ENCODE assay signal across 8 mouse cellular contexts in genomic region chr6:135296267-135296666, GRCm38 (mm10). TPM values are rescaled to one million over a fixed set of nuclear protein-coding genes. Genes with fewer than 3 reads are reported as not detected.
A peak's percentile ranks its signal among the peaks of the same experiment; 100 is the strongest.
DNase-seq lines count a peak whose midpoint lies in the region; ATAC-seq and TF ChIP-seq lines count a peak whose summit lies in the region.

No protein-coding gene starts in this region.

- no peak for TF ChIP-seq CTCF in lung, adult 2 months (IDR thresholded peaks at IDR 0.05; ENCODE audit: insufficient read depth, low read length)

- H3K36me3 ChIP-seq in splenic B cell, adult 2 months (ENCODE audit: control insufficient read depth, insufficient read depth, low read length, poor library complexity, severe bottlenecking): no peaks in the 10 kb centered on the region
- no peaks in the 10 kb centered on the region for H3K36me3 ChIP-seq in forebrain, embryonic 11.5 days (ENCODE audit: control insufficient read depth, insufficient read depth, low read length)

- H3K4me2 ChIP-seq in forebrain, embryonic 11.5 days (ENCODE audit: low read depth, low read length, severe bottlenecking): no peak overlapping the region

- no peak for DNase-seq in frontal cortex, postnatal 25 days (ENCODE audit: low spot score in 2 of 2)
- DNase-seq in B cell, adult 2 months: peak; percentile 70 to 71
- DNase-seq in gastrocnemius, postnatal 10 days: peak; percentile 33
- peak; percentile 42 for DNase-seq in lung, adult 2 months
- DNase-seq in splenic B cell, adult 2 months (ENCODE audit: low read depth, low spot score): peak; percentile 76
- no peak for DNase-seq in cerebellum, postnatal 25 days
- no peak for DNase-seq in forebrain, embryonic 11.5 days (ENCODE audit: low spot score)

- H3K27ac ChIP-seq in forebrain, embryonic 11.5 days (ENCODE audit: low read depth, low read length): no peak overlapping the region

- 45% methylated on average over 17 of the region's 17 CpGs for WGBS in lung, adult 2 months
- WGBS in forebrain, embryonic 11.5 days: 83% methylated on average over 17 of the region's 17 CpGs

- H3K9ac ChIP-seq in forebrain, embryonic 11.5 days (ENCODE audit: low read length): no peak overlapping the region

- H3K9me3 ChIP-seq in forebrain, embryonic 11.5 days (ENCODE audit: control insufficient read depth, low read length): no peaks in the 10 kb centered on the region

- peaks cover 11% of the 10 kb centered on the region for H3K4me1 ChIP-seq in lung, adult 2 months (ENCODE audit: control insufficient read depth, insufficient read depth, low read length)
- no peaks in the 10 kb centered on the region for H3K4me1 ChIP-seq in forebrain, embryonic 11.5 days (replicated peaks; ENCODE audit: control insufficient read depth, insufficient read depth, low read length)

- peak; percentile 43; the same call in 1 of the 2 replicates for TF ChIP-seq POLR2A in lung, adult 2 months (IDR thresholded peaks at IDR 0.05; ENCODE audit: borderline replicate concordance, extremely low read depth, low read depth, low read length)

- peak; percentile 34 for ATAC-seq in frontal cortex, adult (ENCODE audit: low TSS enrichment)
- ATAC-seq in forebrain, embryonic 11.5 days (replicated peaks; ENCODE audit: low FRiP score): no peak

- H3K27me3 ChIP-seq in splenic B cell, adult 2 months (ENCODE audit: control insufficient read depth, insufficient read depth, low read length, poor library complexity, severe bottlenecking): no peaks in the 10 kb centered on the region
- no peaks in the 10 kb centered on the region for H3K27me3 ChIP-seq in forebrain, embryonic 11.5 days (ENCODE audit: control insufficient read depth, insufficient read depth, low read length)

- H3K4me3 ChIP-seq in lung, adult 2 months (replicated peaks; ENCODE audit: extremely low read depth, low read depth, low read length): peak overlapping the region; percentile 9
- no peak overlapping the region for H3K4me3 ChIP-seq in forebrain, embryonic 11.5 days (ENCODE audit: low read depth, low read length)

RNA-seq across cellular contexts. Expression of gene Pbp2, which starts 13.9 kb away (rescaled TPM):
- not detected for total RNA-seq in gastrocnemius, postnatal 10 days (2021)
- 0.15 TPM in 1 of 2 replicates, not detected in the other for polyA plus RNA-seq in lung, adult 2 months (2012; rRNA removed)
- not detected in 2 replicates for polyA plus RNA-seq in forebrain, embryonic 11.5 days (2014; fragmentation: Nextera tagmentation; extraction: Ambion mirVana)

RNA-seq across cellular contexts. Expression of gene Gsg1, which starts 42.1 kb away (rescaled TPM):
- under 1 TPM in 1 of 2 experiments, not detected in 1; 0.38 TPM for total RNA-seq in gastrocnemius, postnatal 10 days (2021)
- polyA plus RNA-seq in lung, adult 2 months (2012; rRNA removed): 1.4 TPM in 2 replicates
- 0.29 and 0.99 TPM in 2 replicates for polyA plus RNA-seq in forebrain, embryonic 11.5 days (2014; fragmentation: Nextera tagmentation; extraction: Ambion mirVana)

Comparison
In these comparisons a context has a peak if more than half of its experiments do, and no peak if none do; other contexts are left out.
1. DNase-seq: peak in B cell, adult 2 months (2 of 2), gastrocnemius, postnatal 10 days (single experiment), lung, adult 2 months (single experiment) and splenic B cell, adult 2 months (single experiment); none in frontal cortex, postnatal 25 days (0 of 2), cerebellum, postnatal 25 days (0 of 2) and forebrain, embryonic 11.5 days (single experiment).